Mouse (Mus musculus): ENCODE measurements around the gene Fer. TPM values are rescaled to one million over a fixed set of nuclear protein-coding genes. Genes with fewer than 3 reads are reported as not detected.

Fer gene
- total RNA-seq, 2 experiments from 2014 or later: 9.5 to 10.9 TPM

DNA sequence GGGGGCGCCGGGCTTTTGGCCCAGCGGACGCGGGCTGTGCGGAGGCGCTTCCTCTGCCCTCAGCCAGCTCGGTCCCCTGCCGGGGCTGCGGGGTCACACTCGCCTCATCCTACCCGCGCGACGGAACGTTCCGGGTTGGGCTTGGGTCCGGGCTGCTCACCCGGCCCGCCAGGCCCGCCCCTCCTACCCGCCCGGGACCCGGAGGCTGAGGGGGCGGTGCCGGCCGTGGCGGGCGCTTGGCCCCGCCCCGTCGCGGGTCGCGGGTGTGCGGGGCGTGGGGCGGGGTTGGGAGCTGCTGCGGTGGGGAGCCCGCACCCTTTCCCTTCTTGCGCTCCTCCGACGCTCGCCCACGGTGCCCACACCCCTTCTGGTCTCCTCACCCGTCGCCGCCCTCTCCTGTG lies 1.3 kb downstream of the Fer start:
- DNase-seq: no peak

DNA sequence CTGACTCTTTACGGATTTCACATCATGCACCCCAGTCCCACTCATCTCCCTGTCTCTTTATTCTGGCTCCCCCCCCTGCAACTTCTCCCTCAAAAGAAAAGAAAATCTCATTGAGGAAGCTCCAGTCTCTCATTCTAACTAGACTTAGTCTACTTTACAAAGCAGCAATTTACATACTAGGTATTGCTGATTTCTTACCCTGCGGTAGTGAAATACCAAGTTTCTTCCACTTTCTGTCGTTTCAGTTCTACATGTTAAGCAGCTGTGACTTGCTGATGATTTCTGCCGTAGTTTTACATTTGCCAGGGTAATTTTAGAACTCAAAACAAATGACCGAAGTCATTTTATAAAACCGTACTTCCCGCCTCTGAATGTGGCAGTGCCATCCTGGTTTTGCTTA lies 8.9 kb downstream of the Fer start:
- DNase-seq: no peak

DNA sequence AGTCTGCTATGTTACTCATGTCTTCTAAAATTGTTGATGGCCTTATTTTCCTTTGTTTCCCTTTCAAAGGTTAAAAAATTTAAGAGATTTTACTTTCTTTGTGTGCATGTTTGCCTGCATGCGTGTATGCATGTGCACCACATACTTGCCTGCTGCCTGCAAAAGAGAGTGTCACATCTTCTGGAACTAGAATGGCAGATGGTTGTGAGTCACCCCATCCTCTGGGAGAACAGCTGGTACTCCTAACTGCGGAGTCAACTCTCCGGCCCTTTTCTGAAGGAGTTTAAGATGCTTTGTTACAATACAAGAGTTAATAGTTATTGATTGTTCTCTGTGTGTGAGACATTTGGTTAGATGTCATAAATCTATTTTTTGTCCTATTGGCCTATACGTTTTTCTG lies 16.0 kb downstream of the Fer start:
- peak; percentile 23 for DNase-seq

DNA sequence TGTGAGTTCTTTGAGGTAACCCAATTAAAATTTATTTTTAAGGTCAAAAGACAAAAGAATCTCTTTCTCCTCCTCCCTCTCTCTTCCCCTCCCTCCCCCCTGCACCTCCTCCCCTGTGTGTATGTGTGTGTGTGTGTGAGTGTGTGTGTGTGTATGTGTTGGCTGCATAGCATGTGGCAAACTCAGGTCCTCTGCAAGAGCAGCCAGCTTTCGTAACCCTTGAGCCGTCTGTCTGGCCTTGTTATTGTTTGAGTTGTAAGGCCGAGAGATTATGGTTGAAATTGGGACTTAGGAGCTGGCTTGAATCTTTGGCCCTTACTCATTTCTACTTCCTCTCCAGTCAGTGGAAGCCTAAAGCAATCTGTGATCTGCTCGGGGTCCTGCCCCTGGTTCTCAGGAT lies 17.1 kb downstream of the Fer start:
- no peak for DNase-seq

DNA sequence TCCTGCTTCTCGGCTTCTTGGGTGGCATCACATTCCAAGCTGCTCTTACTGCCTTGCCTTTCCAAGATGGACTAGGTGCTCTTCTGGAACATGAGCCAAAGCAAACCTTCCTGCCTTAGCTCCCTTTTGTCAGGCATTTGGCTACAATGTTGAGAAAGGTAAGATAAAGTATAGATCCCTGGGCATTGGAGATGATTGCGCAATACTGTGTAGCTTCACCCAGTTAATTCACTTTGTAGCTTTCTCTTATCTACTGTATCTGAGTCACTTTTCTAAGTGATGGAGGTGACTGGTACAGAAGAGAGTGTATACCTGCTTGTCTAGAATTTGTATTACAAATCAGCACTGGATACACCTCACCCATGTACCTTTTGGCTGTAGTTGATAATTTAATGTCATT lies 24.1 kb downstream of the Fer start:
- no peak for DNase-seq

DNA sequence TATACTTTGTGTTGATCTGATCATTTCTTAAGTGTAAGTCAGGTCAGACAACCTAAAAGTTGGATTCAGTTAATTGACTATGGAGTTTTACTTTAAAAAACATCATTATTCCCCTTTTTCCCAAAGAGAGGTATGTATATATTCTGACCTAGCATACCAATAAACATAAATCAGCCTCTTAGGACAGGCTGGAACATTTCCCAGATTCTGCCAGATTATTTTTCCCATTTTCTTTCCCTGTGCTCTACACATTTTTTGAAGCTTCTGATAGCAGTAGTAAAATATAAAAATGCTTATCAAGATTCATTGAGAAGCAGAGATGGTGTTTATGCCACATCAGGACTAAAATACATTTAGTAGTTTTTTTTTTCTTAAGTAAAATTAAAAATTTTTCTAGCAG lies 27.7 kb downstream of the Fer start:
- no peak for DNase-seq

DNA sequence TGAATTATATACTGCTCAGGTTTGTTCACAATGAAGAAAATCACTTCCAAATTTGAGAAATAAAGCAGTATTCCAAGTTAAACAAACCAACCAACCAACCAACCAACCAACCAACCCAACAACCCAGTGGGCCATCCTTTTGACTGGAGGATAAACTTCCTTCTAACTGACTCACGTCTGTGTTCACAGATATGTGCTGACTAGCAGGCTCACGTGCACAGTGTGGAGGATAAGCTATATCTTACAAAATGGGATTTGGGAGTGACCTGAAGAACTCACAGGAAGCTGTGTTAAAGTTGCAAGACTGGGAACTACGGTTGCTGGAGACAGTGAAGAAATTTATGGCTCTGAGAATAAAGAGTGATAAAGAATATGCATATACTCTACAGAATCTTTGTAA lies 33.0 kb downstream of the Fer start:
- no peak for DNase-seq

DNA sequence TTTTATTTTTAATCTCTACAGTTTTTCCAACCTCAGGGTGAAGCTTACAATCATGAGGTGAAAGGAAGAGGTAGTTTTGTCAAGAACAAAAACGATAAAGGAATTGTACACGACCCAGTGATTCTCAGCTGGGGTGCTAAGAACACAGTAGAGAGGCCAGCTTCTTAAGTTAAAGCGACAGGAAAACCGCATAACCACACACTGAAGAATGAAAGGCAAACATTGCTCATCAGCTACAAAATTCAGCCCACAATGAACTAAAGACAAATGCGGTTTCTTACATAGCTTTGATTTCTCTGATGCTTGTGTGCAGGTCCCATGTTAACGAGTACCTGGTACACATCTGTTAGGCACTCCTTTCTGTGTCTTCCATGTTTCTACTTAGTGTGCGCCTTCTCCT lies 34.2 kb downstream of the Fer start:
- no peak for DNase-seq

DNA sequence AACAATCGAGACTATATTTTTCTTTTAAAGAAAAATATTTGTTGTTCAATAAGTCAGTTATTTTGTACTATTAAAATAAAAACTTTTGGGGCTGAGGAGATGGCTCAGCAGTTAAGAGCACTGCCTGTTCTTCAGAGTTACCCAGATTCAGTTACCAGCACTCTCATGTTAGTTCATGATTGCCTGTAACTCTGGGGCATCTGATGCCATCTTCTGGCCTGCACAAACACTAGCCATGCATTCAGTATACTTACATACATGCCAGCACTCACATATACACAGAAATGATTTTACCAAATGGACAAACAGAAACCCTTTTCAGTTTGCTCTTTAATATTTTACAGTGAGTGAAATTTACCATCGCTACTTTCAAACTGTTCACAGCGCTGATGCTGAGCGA lies 46.4 kb downstream of the Fer start:
- DNase-seq: no peak

DNA sequence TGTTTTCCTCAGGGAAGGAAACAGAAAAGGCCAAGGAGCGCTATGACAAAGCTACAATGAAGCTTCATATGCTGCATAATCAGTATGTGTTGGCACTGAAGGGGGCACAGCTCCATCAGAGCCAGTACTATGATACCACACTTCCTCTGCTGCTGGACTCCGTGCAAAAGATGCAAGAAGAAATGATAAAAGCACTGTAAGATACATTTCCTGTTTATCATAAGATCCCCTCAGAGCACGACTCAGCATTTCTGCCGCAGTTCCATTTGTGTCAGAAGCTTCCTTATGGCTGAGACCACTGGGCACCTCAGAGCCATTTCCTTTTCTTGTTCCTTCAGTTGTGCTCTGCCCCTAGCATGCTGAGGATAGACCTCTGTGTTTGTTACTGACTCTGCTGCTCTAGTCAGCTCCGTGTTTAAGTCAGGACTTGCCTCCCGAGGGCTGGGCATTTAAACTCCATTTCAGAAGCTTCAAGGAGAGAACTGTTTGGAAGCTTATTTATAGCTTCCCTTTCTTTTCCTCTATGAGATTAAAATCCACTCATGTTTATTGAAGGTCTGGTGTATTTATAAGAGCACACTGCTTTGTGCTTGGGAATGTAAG lies 58.8 kb downstream of the Fer start:
- no peak for DNase-seq

DNA sequence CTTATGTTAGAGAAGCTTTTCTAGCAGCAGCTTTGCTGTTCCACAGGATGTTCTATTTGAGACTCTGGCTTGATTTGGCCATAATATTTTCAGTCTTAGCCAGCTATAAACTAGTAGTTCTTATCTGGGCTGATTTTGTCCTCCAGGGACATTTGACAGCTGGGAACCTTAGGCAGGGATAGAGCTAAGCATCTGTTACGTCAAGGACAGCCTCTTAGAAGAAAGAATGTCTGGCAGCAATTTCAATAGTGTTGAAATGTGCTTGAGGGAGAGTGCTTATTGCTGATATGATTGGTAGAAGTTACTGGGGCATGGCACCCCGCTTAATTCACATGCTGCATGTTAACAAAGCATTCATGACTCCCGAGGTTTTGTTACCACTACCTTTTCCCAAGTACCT lies 62.7 kb downstream of the Fer start:
- DNase-seq: no peak

DNA sequence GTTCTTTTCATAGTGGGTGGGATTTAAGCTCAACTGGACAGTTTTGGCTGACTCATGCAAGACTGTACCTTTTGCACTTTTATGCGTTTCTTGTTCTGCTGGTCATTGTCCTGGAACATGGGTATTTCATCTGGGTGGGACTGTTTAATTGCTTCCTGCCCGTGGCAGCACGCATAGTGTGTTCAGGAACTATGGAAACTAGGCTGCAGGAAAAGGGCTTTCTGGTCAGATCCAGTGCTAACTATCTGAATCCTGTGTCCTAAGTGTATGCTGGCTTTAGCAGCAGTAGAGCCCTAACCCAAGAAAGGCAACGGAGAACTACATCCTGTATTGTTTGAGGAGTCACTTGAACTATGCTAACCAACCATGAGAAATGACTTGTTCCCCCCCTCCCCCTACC lies 67.8 kb downstream of the Fer start:
- no peak for DNase-seq

DNA sequence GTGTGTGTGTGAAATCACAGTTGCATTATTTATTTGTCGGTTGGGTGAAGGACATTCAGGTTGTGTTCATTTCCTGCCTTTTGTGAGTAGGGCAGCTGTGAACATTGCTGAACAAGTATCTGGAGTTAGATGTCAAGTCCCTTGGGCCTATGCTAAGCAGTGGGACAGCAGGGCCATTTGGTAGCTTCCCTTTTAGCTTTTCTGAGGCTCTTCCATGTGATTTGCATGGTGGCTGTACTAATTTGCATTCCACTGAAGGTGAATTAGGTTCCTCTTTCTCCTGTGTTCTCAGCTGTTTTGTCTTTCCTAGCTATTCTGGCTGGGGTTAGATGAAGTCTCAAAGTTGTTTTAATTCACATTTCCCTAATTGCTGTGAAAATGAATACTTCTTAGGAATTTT lies 68.7 kb downstream of the Fer start:
- no peak for DNase-seq

DNA sequence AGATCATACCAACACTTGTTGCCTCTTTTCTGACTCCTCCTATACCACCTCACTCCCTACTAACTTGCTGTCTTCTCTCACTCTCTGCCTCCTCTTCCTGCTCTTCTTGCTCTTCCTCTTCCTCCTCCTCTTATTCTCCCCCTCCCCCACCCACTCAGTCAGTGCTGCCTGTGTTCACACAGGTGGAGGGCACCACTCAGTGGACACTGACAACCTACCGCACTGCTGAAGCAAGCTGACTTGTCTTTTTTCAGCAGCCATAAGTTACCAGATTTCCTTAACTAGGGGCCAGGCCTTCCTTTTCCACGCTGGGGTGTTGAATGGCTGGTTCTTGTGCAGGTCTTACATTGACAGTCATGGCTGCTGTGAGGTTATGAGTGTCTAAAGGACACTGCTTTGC lies 72.5 kb downstream of the Fer start:
- DNase-seq: no peak

DNA sequence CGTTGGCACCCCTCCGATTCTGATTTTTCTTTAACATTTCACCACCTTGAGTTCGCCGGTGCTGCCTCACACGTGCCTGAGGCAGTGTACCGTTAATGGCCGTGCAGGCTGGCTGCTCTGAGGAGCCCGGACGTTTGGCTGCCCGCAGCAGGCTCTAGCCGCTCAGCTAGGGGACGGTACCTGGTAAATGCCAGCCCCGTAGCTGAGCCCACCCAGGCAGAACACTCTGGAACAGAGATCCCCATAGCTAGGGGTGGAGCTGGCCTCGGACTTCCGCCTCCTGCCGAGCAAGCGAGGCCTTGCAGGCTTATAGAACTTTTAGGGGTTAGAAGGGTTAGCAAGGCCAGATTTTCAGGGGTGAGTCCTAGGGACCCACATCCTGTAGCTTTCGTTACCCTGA lies 75.0 kb downstream of the Fer start:
- DNase-seq: no peak

DNA sequence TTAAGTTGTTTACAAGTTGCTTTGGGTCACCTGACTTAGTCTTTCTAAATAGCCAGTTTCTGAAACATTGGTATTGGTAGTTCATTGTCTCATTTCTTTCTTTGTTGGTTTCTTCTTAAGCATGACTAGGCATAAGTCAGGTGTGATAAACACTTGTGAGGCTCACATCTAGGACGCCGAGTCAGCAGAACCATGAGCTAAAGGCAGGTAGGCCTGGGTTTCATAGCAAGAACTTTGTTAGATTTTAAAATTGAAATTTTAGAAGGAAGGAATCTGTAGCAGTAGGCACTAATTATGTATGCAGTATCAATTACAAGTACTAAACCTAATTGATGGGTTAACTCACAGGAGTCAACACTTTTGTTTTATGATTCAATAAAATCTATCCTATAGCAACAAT lies 83.9 kb downstream of the Fer start:
- no peak for DNase-seq

DNA sequence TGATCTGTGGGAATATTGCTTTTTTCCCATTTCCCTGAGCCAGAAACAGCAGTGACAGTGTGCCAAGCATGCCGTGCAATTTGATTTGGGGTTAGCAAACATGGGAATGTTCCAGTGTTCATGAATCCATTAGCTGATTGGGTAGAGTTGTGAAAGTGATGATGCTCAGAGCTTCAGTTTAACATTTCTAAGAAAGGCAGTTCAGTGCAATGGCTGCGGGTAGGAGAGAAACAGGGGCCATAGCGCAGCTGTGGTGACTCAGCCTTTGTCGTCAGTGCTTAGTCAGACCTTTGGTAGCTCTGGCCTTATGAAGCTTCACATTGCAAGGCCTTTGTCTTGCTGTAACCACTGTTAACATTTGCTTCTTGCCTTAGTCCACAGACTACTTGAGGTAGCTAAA lies 85.9 kb downstream of the Fer start:
- DNase-seq: no peak

DNA sequence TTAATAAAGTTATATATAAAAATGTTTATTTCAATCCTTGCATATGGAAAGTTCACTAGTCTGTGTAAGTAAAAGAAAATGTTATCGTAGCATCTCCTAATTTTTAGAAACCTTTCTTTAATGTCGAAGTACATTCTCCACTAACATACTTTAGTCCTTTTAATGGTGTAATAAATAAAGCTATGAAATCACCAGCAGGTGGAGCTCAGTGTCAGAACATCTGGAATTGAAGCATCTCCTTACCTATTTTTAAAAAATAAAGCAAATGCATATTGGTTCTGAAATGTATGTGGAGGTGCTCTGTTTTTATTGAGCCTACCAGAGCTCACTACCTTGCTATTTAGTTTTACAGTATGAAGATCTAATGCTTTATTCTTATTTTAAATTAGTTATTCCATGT lies 88.6 kb downstream of the Fer start:
- DNase-seq: no peak

DNA sequence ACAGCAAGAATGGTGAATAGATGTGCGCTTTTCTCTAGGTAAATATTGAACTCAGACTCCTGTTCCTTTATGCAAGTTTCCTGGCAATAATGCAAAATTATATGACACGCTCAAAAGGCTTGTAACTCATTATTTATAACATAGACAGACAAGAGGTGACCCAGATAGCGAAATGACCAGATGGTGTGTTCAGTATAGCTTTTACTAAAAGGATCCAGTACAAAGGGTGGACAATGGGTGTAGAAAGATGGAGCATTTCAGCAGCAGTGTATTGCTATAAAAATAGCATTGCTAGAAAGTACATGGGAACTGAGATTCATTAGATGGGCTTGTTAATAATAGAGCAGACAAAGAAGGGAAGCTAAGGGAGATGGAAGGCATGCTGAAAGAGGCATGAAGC lies 104.2 kb downstream of the Fer start:
- no peak for DNase-seq

DNA sequence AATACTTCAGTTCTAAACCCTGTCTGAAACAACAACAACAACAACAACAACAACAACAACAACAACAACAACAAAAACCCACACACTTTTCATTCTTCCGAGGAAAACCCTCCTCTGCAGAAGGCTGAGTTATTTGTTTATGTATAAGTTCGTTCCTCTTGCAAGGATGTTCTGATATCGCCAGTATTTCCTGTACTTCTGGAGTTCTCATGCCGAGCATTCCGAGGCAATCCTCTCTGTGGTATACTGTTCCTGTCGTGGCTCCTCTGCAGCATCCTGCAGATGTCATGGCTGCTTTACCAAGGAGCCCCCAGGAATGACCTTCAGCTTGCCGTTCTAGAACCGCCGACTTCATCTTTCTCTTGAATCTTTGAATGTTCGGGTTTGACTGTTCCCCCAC lies 106.6 kb downstream of the Fer start:
- DNase-seq: no peak

DNA sequence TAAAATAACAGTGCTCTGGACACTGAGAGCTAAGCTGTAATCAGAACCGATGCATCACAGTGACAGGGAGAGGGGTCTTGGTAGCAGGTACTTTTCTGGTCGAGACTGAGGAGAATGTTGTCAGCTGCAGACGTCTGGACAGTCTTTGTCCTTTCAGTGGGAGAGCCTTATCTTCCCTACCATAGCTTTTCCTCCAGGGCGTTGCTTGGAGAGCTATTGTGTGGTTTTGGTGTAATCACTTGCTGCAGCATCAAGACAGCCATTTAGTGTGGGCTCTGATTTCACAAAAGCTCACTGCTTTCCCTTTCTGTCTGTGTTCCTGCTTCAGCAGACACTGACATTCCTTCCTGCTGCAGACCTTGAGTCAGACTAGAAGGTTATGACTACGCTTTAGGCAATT lies 107.4 kb downstream of the Fer start:
- no peak for DNase-seq

DNA sequence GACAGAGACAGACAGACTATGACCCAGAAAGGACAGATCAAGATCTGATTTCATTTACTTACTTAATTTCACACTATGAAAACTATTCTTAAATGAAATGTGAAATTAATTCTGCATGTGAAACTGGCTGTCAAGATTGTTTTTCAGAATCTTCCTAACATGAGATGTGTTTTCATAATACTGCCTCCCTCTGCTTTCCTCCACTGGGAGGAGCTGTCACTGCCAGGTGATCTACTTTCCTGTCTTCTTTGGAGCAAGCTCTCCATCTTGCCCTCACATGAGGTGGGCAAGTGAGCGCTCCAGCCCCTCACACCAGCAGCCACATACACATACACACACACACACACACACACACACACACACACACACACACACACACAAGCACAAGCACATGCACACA lies 108.1 kb downstream of the Fer start:
- no peak for DNase-seq

DNA sequence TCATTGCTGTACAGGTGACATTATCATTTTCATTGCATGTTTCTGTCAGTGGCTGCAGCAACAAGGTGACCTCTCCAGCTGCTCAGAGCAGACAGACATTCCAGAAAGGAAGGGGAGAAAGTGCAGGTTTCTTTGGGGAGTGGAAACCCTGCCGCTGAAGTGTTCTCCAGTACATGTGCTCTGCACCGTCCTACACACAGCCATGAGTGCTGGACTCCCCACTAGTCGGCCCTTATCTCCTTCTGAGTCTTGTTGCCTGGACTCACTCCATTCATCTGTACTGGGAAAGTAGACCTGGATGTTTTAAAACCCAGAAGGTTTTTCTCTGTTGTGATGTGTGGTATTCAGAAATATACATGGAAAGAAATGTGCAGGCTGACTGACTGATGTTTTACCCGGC lies 109.3 kb downstream of the Fer start:
- DNase-seq: no peak

DNA sequence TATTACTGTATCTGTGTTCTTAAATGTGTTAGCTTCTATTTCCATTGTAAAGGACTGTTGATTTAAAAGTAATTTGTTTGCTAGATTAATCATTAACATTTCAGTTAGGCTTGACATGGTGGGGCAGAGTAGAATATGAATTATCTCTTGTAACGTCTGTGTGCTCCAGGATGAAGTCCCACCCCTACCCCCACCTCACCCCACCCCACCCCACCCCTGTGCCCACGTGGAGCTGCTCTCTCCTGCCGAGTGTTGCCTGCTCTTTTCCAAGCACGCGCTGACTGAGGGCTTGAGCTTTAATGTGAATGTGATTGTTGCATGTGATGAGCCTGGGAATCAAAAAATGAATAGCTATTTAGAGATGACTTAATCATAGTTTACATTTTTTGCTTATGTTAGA lies 110.9 kb downstream of the Fer start:
- DNase-seq: no peak

DNA sequence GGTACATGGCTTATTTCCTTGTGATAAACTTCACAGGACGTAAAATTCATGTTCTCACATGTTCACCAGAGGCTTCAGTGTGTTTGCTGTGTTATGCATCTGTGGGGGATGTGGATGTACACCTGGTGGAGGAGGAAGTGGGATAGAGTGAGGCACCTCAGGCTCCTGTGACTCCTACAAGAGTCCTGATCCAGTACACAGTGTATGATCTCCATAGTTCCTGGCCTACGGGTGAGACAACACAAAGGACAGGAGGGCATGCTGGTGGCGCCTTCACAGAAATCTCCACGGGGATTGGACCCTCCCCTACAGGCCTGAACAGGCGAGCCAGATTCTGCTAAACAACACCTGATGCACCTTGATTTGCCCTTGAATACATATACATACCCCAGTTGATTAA lies 111.4 kb downstream of the Fer start:
- no peak for DNase-seq

Measured in gastrocnemius, postnatal 25 days (tissue).